Mouse (Mus musculus) spleen, postnatal 4 days (tissue): Measurements from ENCODE around the gene Calcoco2.
A peak's percentile ranks its signal among the peaks of the same experiment; 100 is the strongest.

Experiments
- DNase-seq, 2 experiments: peaks; one replicate each; pipeline ENCODE4 v3.0.0; 2022; ENCODE audit warnings: low spot score in 2 of 2

Calcoco2 gene

DNA sequence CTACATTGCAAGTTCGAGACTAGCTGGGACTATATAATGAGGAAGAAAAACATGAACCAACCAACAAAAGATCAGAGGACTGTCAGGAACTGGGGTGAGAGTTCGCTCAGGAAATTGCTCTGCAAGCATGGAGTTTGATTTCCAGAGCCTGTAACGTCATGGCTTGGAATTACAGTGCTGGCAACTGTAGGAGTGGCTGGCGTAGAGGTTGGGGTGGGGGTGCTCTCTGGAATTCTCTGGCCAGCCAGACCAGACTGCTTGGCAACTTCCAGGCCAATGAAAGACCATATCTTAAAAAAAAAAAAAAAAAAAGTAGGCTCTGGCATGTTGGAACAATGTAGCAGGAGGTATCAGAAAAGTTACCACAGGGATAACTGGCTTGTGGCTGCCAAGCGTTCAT, 31.0 kb downstream of the Calcoco2 start:
- DNase-seq = no peak

DNA sequence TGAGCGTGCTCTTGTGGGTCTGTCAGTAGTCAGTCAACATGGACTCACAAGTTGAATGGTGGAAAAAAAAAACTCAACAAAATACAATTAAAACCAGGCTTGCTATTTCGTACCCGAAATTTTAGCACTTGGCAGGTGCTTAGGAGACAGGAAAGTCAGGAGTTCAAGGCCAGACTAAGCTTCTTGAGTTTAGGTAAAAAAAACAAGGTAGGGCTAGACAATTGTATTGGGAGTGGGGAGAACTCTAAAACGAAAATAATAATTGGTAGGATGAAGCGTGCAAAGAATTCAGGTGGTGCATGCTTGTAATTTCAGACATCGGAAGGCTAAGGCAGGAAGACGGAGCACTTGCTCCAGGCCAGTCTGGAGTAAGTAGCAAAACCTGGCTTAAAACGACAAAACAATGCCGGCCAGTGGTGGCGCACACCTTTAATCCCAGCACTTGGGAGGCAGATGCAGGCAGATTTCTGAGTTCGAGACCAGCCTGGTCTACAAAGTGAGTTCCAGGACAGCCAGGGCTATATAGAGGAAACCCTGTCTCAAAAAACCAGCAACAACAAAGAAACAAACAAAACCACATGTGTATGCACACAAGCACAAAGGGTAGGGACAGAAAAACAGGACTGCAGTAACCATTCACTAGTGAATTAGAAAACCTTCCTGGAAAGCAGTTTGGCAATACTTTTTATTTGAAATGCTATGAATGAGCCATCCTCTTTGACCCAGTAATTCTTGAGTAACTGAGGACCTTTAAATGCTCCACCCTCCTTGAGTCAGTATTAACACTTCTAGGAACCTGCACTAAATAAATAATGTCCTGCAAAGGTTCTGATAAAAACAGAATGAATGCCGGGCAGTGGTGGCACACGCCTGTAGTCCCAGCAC, 35.3 kb downstream of the Calcoco2 start:
- no peak for DNase-seq

DNA sequence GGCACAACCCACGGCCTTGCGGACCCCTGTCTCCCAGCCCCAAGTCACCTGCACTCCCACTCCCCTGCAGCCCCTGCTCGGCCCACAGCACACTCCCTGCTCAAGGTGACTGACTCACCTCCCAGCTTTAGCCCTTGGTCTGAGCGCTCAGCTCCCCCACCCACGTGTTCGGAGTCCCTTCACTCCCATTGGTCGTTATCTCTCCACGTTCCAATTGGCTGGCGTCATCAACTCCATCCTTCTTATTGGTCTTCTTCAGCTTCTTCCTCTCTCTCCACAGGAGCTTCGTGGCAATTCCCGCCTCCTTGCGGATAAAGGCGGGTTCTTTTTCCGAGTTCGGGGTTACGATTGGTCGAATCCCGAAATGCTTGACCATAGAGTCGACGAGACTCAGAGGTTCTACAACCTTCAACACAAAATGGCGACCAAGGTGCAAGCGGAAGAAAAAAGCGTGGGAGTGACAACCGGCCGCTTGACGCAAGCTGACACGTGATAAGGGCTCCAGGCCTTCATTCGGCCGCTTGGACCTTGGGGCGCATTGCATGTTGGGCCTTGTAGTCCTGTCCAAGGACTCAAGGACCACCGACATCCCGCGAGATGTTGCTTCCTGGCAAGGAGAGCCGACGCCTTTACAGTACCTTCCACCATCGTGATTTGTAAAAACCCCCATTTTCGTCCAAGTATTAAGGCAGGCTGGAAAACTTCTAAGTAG, 36.1 kb downstream of the Calcoco2 start, which contains the start of gene Atp5g1:
TSS of gene Atp5g1 (minus strand) at position 162 of the 712 bp plus-strand sequence.
- peak; percentile 94 to 96 for DNase-seq

DNA sequence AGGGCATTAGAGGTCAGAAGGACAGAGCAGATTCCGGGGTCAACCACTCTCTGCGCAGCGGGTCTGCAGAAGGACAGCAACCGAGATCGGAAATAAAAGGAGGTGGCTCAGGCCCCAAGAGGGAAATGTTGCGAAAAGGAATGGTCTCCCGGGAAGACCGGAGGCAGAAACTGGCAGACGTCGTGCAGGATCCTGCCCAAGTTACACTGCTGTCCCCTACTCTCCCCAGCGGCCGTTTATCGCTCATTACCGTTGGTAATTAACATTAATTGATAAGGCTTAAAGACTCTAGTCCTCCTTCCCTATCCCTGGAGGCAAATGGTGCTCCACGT, 36.6 kb downstream of the Calcoco2 start:
- no peak for DNase-seq

DNA sequence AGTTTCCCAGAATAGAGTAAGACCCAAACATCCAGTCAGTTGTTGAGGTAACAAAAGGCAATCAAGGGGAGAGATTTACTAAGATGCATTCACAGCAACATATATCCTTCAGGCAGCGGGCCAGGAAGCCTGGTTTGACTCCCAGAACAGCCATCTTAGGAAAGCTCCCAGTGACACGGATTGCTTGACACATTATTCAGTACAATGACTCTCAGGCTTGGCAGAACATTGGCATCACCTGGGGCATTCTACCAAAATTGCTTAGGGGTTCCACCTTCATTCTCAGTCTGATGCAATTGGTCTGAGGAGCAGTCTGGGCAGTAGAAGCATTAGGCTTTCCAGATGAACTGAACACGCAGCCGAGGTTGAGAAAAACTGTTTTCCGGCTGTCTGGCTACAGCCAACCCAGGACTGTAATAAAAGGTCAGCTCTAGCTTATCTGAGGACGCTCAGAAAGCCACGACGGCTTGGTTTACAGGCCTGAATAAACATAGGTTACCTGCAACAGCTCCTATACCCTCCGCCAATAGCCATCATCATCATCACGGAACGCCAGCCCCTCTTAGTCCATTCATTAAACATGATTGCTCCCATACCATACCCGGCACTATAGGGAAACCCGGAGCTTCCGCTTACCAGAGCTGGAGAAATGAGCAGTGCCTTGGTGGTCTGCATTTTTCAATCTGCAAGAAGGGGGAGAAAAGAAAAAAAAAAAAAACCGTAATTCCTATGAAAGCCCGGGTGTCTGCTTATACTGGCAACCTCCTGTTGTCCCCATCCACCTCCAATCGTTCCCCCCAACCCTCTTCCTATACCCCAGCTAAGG, 37.2 kb downstream of the Calcoco2 start:
- no peak for DNase-seq

DNA sequence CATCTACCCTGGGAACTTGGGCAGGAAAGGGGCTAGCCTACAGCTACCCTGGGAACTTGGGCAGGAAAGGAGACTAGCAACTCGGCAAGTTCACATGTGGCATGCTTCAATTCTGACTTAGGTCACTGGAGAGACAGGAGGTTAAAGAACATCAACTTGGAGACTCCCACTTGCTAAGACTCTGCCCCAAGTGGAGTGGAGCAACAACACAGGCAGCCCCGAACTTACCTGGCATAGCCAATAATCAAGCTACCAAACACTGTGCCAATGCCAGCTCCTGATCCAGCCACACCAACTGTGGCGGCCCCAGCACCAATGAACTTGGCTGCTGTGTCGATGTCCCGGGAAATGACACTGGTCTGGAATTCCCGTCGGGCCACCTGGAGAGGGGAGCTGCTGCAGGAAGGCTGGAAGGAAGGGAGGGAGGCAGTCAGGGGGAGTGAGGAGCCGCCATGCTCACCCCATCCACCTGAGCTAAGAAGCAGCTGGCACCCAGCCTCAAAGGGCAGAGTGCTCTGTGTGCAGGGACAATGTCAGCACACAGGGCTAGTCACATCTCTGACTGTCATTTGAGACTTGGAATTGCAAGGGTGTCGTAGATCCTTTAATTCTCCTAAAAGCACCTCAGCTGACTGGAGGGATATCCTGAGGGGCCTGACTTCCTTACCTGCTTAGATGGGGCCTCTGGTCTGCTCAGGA, 38.3 kb downstream of the Calcoco2 start:
- no peak for DNase-seq

DNA sequence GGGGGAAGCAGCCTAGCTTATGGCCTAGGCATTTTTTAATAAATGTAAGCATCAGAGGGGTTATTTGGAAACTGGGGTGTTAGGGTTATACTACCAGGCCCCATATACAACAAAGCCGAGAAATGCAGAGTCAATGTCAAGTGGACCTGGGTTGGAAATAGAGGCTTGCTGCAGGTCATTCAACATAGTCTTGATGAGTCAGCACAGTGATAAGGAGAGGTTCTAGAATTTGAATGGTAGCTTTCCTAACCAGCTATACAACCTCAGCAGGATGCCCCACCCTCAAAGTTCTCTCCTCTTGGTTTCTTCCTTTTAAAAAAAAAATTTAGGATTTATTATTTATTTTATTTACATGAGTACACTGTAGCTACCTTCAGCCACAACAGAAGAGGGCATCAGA, 40.8 kb downstream of the Calcoco2 start:
- no peak for DNase-seq

DNA sequence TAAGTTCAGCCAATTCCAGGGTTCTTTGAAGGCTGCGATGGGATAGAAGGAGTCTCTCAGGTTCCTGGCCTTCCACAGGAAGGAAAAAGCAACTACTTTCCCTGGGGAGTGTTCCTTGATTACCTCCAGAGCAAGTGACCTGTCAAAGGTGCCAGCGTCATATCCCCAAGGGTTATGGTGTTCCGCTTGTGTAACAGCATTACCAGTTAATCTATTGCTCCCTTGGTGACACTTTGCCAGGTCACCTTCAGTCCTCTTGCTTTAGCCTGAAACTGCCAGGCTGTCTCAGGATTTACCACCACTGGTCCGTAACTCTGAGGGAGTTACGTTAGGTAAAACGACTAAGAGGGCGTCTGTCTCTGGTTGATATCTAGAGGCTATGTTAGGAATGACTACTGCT, 41.4 kb downstream of the Calcoco2 start:
- DNase-seq = no peak

DNA sequence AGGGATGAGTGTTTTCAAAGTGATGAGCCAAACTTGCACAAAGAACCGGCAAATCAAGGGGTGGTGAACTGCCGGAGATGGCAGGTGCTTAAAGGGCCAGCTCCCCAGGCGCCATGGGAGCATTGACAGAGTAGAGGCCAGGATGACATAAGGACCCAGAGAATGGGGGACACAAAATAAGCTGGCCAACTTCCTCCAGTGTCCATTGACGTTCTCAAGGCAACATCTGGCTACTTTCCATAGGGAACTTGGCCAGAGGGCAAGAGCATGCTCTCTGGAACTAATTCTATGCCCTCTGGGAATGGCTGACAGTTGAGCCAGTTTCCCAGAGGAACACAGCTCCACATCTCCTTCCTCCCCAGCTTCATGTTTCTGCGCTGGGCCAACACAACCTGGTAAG, 43.5 kb downstream of the Calcoco2 start:
- no peak for DNase-seq

DNA sequence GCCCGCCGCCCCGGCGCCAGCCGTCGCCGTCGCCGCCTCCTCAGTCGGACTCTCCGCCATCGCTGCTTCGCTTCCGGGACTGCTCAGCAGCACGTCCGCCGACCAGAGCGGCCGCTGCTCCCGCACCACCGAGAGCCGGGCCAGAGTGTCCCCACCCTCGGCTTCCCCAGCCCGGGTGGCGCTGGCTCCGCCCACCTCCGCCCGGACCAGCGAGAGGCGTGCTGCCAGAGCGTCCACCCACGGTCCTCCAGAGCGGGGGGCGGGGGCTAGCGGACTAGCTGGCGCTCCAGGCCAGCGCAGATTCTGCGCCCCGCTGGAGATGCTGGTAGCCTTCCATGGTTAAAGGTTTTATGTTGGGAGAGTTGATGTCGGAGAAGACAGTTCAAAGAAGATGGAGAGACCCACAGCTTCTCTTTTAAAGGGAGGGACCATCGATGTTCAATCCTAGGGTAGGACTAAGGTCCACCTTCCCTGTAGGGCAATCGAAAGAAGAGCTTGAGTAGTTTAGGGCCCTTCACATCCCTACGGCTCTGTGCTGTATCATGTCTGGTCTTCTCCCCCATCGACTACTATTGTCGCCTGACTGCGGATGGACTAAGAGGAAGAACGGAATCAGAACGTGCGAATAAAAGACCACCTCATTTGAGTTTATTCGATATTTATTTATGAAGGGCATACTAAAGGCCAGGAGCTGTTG, 46.4 kb downstream of the Calcoco2 start, which contains the start of gene Ube2z:
TSS of gene Ube2z (minus strand) at position 174 of the 697 bp plus-strand sequence.
- DNase-seq = peak; percentile 99

DNA sequence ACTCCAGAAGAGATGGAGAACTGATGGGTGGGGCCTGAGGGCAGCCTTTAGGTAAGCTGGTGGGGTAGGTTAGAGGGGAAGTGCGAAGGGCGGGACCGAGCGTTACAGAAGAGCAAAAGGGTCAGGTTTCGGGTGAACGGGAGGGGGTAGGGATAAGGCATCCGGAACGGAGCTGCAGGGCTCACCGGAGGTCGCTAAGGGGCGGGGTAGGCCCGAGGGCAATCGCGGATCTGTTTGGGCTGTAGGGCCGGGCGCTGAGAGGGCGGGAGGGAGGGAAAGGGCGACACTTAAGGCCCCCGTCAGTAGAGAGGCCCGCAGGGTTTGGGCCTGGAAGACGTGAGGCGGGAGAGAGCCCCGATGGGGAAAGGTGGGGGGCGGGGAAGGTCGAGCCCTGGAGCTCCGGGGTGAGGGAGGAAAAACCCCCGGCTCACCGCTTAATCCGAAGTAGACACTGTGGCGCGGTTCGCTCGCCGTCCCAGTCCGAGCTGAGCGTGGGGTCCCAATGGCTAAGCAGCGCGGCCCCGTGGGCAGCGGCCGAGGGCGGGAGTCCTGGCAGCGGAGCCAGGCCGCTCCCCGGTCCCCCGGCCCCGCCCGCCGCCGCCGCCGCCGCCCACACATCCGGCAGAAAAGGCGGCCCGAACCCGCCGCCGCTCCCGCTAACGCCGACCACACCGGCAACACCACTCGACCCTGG, 47.1 kb downstream of the Calcoco2 start:
- DNase-seq = peak; percentile 56 to 78

DNA sequence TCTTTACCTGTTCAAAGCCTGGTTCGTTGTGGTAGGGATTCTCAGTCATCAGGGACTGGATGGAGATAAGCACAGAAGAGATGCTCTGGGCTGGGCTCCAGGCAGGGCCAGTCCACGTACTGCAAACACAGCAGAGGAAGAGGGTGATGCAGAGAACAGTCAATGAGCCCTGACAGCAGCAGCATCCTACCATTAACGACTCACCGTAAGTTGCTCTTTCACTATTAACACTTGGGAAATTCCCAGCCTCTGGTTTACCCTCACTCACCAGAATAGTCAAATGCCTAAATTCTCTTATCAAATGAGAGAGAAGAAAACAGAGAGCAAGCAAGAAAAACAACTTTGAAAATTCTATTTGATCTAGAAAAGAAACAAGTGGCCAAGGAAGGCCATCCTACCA, 53.5 kb downstream of the Calcoco2 start:
- no peak for DNase-seq

DNA sequence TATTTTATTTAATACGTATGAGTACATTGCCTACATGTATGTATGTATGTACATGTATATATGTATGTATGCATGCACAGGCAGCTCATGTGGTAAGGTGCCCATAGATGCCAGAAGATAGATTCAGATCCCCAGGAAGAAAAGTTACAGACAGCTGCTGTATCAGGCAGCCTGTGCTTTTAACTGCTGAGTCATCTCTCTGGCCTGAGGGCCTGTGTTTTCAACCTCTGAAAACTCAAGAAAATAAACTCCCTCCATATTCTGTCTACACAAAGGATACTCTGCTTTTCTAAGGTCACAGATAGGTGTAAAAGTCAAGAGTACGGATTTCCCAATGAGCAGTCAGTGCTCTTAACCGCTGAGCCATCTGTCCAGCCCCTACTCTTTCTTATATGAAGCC, 60.9 kb downstream of the Calcoco2 start:
- no peak for DNase-seq

DNA sequence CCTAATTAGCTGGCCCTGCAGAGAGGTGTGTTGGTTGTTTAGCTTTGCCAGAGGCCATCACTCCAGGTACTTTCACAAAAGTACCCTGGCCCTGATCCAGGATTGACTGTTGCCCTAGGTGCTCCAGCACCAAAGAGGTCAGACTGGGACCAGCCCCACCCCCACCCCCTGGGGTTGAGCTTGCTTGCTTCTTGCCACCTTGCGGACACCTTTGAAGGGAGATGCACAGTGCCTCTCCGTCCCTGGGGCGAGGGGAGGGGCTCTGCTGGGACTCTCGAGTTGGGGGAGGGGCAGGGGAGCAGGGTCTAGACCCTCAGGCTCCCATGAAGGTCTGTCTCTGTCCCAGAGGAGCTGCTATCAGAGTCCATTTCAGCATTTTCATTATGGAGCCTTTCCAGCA, 61.8 kb downstream of the Calcoco2 start:
- no peak for DNase-seq
